Mouse (Mus musculus) ES-E14 (cell line): ENCODE results near the gene Cnbp. TPM values are rescaled to one million over a fixed set of nuclear protein-coding genes. Genes with fewer than 3 reads are reported as not detected.

Experiments used
- DNase-seq: peaks from one replicate; pipeline ENCODE4 v3.0.0-alpha.2; 2013; ENCODE audit warnings: low read depth, low spot score
- H3K27ac ChIP-seq: 2 replicates; pipeline ENCODE4 v1.5.1; 2012; ENCODE audit warnings: low read depth, mild to moderate bottlenecking, low read length, moderate library complexity, mixed read lengths; ENCODE audit not compliant: poor library complexity, insufficient read depth, severe bottlenecking
- H3K36me3 ChIP-seq: 2 replicates; pipeline ENCODE4 v1.6.1; 2012; ENCODE audit warnings: mild to moderate bottlenecking, low read length, moderate library complexity, mixed read lengths; ENCODE audit not compliant: control insufficient read depth, poor library complexity, insufficient read depth, severe bottlenecking
- H3K4me1 ChIP-seq, 2 experiments: fragments of 150-350 bp in 1 of 2; sonication (generic) in 1 of 2; 2 replicates each; pipeline ENCODE4 v1.6.1; 2012; ENCODE audit warnings: low read length in 2 of 2, mild to moderate bottlenecking in 1 of 2, mixed read lengths in 1 of 2; ENCODE audit not compliant: control insufficient read depth in 2 of 2, insufficient read depth in 2 of 2, poor library complexity in 1 of 2
- H3K4me3 ChIP-seq, 2 experiments: fragments of 150-350 bp in 1 of 2; sonication (generic) in 1 of 2; 2 replicates each; pipeline ENCODE4 v1.5.1; 2012; ENCODE audit warnings: low read length in 2 of 2, low read depth in 1 of 2, mild to moderate bottlenecking in 1 of 2, mixed read lengths in 1 of 2; ENCODE audit not compliant: insufficient read depth in 1 of 2, poor library complexity in 1 of 2, severe bottlenecking in 1 of 2
- H3K9ac ChIP-seq: 2 replicates; pipeline ENCODE4 v1.6.1; 2012; ENCODE audit warnings: low read depth, mild to moderate bottlenecking, low read length, mixed read lengths; ENCODE audit not compliant: poor library complexity, insufficient read depth, severe bottlenecking
- H3K9me3 ChIP-seq: fragments of 150-350 bp; sonication (generic); 2 replicates; pipeline ENCODE4 v1.6.1; 2012; ENCODE audit warnings: low read depth, mild to moderate bottlenecking, low read length; ENCODE audit not compliant: control insufficient read depth, insufficient read depth
- CHD2 ChIP-seq: IDR thresholded peaks from 2 replicates; pipeline ENCODE4 v1.6.1; 2014; ENCODE audit warnings: mild to moderate bottlenecking, low read depth, low read length, inconsistent platforms
- HCFC1 ChIP-seq: IDR thresholded peaks from 2 replicates; pipeline ENCODE4 v1.6.1; 2012; ENCODE audit warnings: low read length, inconsistent platforms, borderline replicate concordance; ENCODE audit not compliant: insufficient read depth
- MAFK ChIP-seq: IDR thresholded peaks from 2 replicates; pipeline ENCODE4 v1.6.1; 2014; ENCODE audit warnings: mild to moderate bottlenecking, low read depth, low read length, inconsistent platforms; ENCODE audit not compliant: insufficient read depth
- ZC3H11A ChIP-seq: IDR thresholded peaks from 2 replicates; pipeline ENCODE4 v1.6.1; 2012; ENCODE audit warnings: low read depth, mild to moderate bottlenecking, inconsistent platforms, low read length, borderline replicate concordance
- ZNF384 ChIP-seq: IDR thresholded peaks from 2 replicates; pipeline ENCODE4 v1.6.1; 2012; ENCODE audit warnings: low read depth, low read length, inconsistent platforms
- in situ Hi-C, 2 experiments: fragments of 600-800 bp; cut with MboI; formaldehyde crosslinking; loops; one replicate each; pipeline ENCODE4 v1.15.1; 2025; ENCODE audit warnings: low sequenced_read_pairs in 2 of 2, inconsistent platforms in 1 of 2; ENCODE audit not compliant: unreplicated experiment in 2 of 2
- total RNA-seq: library from RNA; depleted of rRNA; stranded (reverse); fragments of 300-350 nt; gene quantifications from 2 replicates; pipeline ENCODE4 v1.2.3, GENCODE M21; 2012

Gene Cnbp
- total RNA-seq, 1 experiment: 562 TPM

- Histone ChIP-seq H3K9ac (no peak overlapping the region), H3K36me3 (peaks cover 11% of the 10 kb centered on the region), H3K9me3 (no peaks in the 10 kb centered on the region), H3K27ac (no peak overlapping the region), H3K4me3 (no peak overlapping the region), H3K4me1 (peaks cover 2 to 3% of the 10 kb centered on the region in 2 experiments; a peak in 2 of 4 replicates)
- DNase-seq: no peak
- in situ Hi-C loops: no loop called here
- no peak for TF ChIP-seq ZNF384
- no peak for TF ChIP-seq ZC3H11A
- TF ChIP-seq HCFC1: no peak
- no peak for TF ChIP-seq CHD2
- TF ChIP-seq MAFK: no peak
Measured at GRCm38 (mm10) chr6:87886721-87887120, 35.8 kb upstream of the Cnbp start.

GRCm38 (mm10) chr6:87882816-87883215 lies 31.9 kb upstream of the Cnbp start:
- no peak for DNase-seq
- in situ Hi-C loops: no loop called here

GRCm38 (mm10) chr6:87882221-87882620 lies 31.3 kb upstream of the Cnbp start:
- H3K36me3 ChIP-seq: no peaks in the 10 kb centered on the region
- H3K4me1 ChIP-seq: no peaks in the 10 kb centered on the region
- H3K9me3 ChIP-seq: no peaks in the 10 kb centered on the region
- H3K4me3 ChIP-seq: no peak overlapping the region
- no peak overlapping the region for H3K9ac ChIP-seq
- no peak overlapping the region for H3K27ac ChIP-seq
- DNase-seq: no peak
- TF ChIP-seq ZNF384: no peak
- no peak for TF ChIP-seq CHD2
- TF ChIP-seq HCFC1: no peak
- TF ChIP-seq MAFK: no peak
- no peak for TF ChIP-seq ZC3H11A
- in situ Hi-C loops: no loop called here

More at GRCm38 (mm10) chr6:87882816-87883215, 31.9 kb upstream of the Cnbp start:
- Histone ChIP-seq H3K9ac (no peak overlapping the region), H3K4me1 (no peaks in the 10 kb centered on the region), H3K27ac (no peak overlapping the region), H3K36me3 (no peaks in the 10 kb centered on the region), H3K4me3 (no peak overlapping the region), H3K9me3 (no peaks in the 10 kb centered on the region)
- no peak for TF ChIP-seq MAFK
- TF ChIP-seq ZNF384: no peak
- no peak for TF ChIP-seq ZC3H11A
- no peak for TF ChIP-seq HCFC1
- TF ChIP-seq CHD2: no peak

GRCm38 (mm10) chr6:87879628-87880027 lies 28.7 kb upstream of the Cnbp start:
- H3K4me3 ChIP-seq: no peak overlapping the region
- H3K36me3 ChIP-seq: no peaks in the 10 kb centered on the region
- no peaks in the 10 kb centered on the region for H3K9me3 ChIP-seq
- H3K4me1 ChIP-seq: peaks cover 0 to 3% of the 10 kb centered on the region in 2 experiments; a peak in 2 of 4 replicates
- H3K27ac ChIP-seq: no peak overlapping the region
- TF ChIP-seq ZC3H11A (no peak), ZNF384 (no peak), MAFK (no peak), HCFC1 (no peak), CHD2 (no peak)
- no peak for DNase-seq
- in situ Hi-C loops: no loop called here
- no peak overlapping the region for H3K9ac ChIP-seq

GRCm38 (mm10) chr6:87879010-87879409 lies 28.1 kb upstream of the Cnbp start:
- no peak for DNase-seq
- H3K36me3 ChIP-seq: no peaks in the 10 kb centered on the region
- in situ Hi-C loops: no loop called here

More at GRCm38 (mm10) chr6:87879010-87879409, 28.1 kb upstream of the Cnbp start:
- peaks cover 0 to 3% of the 10 kb centered on the region in 2 experiments; a peak in 2 of 4 replicates for H3K4me1 ChIP-seq
- no peak overlapping the region for H3K9ac ChIP-seq
- H3K4me3 ChIP-seq: no peak overlapping the region
- no peak for TF ChIP-seq CHD2
- TF ChIP-seq ZC3H11A: no peak
- TF ChIP-seq ZNF384: no peak
- no peak for TF ChIP-seq MAFK
- no peak for TF ChIP-seq HCFC1
- no peaks in the 10 kb centered on the region for H3K9me3 ChIP-seq
- H3K27ac ChIP-seq: no peak overlapping the region
